Mouse (Mus musculus) G1E (cell line): ENCODE measurements at regions not wholly inside any gene's neighbourhood (a gene's known extent, or its start where the extent isn't known, plus 50 kb on each side); places are given as distances from the start of the nearest gene placed in this dataset.

Source experiments
- ATAC-seq: 2 replicates; pipeline ENCODE4 v1.8.0; 2016; ENCODE audit warnings: mild to moderate bottlenecking; ENCODE audit not compliant: insufficient number of reproducible peaks, poor library complexity, low FRiP score, severe bottlenecking; ENCODE audit errors: extremely low read depth
- DNase-seq: peaks from one replicate; pipeline ENCODE4 v3.0.0; 2012; ENCODE audit warnings: low spot score
- H3K27me3 ChIP-seq: 2 replicates; pipeline ENCODE4 v1.6.1; 2012; ENCODE audit warnings: mild to moderate bottlenecking, low read length, inconsistent platforms; ENCODE audit not compliant: insufficient read depth
- H3K36me3 ChIP-seq: replicated peaks from 2 replicates; pipeline ENCODE3; 2012; ENCODE audit warnings: mild to moderate bottlenecking, inconsistent platforms
- H3K4me1 ChIP-seq: 2 replicates; pipeline ENCODE4 v1.6.1; 2012; ENCODE audit warnings: low read depth, low read length, inconsistent platforms, mixed read lengths; ENCODE audit not compliant: insufficient read depth
- H3K4me3 ChIP-seq: 2 replicates; pipeline ENCODE4 v1.5.1; 2012; ENCODE audit warnings: low read depth, mild to moderate bottlenecking, inconsistent platforms, low read length, moderate library complexity, mixed read lengths
- H3K9me3 ChIP-seq: replicated peaks from 2 replicates; pipeline ENCODE4 v1.6.1; 2012; ENCODE audit warnings: inconsistent platforms
- CTCF ChIP-seq: IDR thresholded peaks from 2 replicates; pipeline ENCODE4 v1.5.1; 2012; ENCODE audit warnings: low read depth, low read length, inconsistent platforms, mixed read lengths
- GATA1 ChIP-seq: IDR thresholded peaks from 2 replicates; pipeline ENCODE4 v1.6.1; 2012; ENCODE audit warnings: borderline replicate concordance, low read length, inconsistent platforms, mixed read lengths
- GATA2 ChIP-seq: IDR thresholded peaks from 2 replicates; pipeline ENCODE4 v1.6.1; 2012; ENCODE audit warnings: low read depth, low read length, inconsistent platforms, borderline replicate concordance
- POLR2AphosphoS5 ChIP-seq: IDR thresholded peaks from 2 replicates; pipeline ENCODE4 v1.6.1; 2012; ENCODE audit warnings: low read depth, low read length, inconsistent platforms; ENCODE audit not compliant: insufficient replicate concordance
- TAL1 ChIP-seq: conservative IDR thresholded peaks from 2 replicates; pipeline ENCODE4 v1.6.1; 2012; ENCODE audit warnings: low read depth, low read length, inconsistent platforms, mixed read lengths

GRCm38 (mm10) chr12:12176331-12177263 lies 85.3 kb upstream of the Fam49a start:
- Histone ChIP-seq H3K4me3 (no peak overlapping the region), H3K36me3 (no peaks in the 10 kb centered on the region), H3K9me3 (peaks cover 10% of the 10 kb centered on the region), H3K27me3 (no peaks in the 10 kb centered on the region), H3K4me1 (no peaks in the 10 kb centered on the region)
- DNase-seq (no peak), ATAC-seq (no peak)
- TF ChIP-seq CTCF (peak; percentile 47; the same call in 1 of the 2 replicates), GATA2 (no peak)

GRCm38 (mm10) chr12:12177264-12178043 lies 84.5 kb upstream of the Fam49a start:
- no peak overlapping the region for H3K4me3 ChIP-seq
- TF ChIP-seq CTCF (no peak), POLR2AphosphoS5 (no peak), GATA1 (no peak), GATA2 (no peak)
- no peaks in the 10 kb centered on the region for H3K36me3 ChIP-seq
- peaks cover 10% of the 10 kb centered on the region for H3K9me3 ChIP-seq
- H3K4me1 ChIP-seq = no peaks in the 10 kb centered on the region
- ATAC-seq (no peak), DNase-seq (no peak)
- no peaks in the 10 kb centered on the region for H3K27me3 ChIP-seq

- Histone ChIP-seq H3K9me3 (peaks cover 10% of the 10 kb centered on the region), H3K36me3 (no peaks in the 10 kb centered on the region)
- TF ChIP-seq GATA2 = no peak
- no peak for TF ChIP-seq TAL1
- TF ChIP-seq CTCF = no peak
- TF ChIP-seq GATA1 = no peak
- TF ChIP-seq POLR2AphosphoS5 = no peak
Observed at GRCm38 (mm10) chr12:12178391-12178790, 83.5 kb upstream of the Fam49a start.

GRCm38 (mm10) chr12:12179292-12179865 lies 82.6 kb upstream of the Fam49a start:
- H3K36me3 ChIP-seq = no peaks in the 10 kb centered on the region
- no peak overlapping the region for H3K4me3 ChIP-seq
- no peaks in the 10 kb centered on the region for H3K27me3 ChIP-seq
- TF ChIP-seq CTCF (no peak), GATA1 (no peak), GATA2 (no peak), POLR2AphosphoS5 (no peak), TAL1 (no peak)
- DNase-seq (no peak), ATAC-seq (no peak)
- peaks cover 10% of the 10 kb centered on the region for H3K9me3 ChIP-seq
- no peaks in the 10 kb centered on the region for H3K4me1 ChIP-seq

More at GRCm38 (mm10) chr12:12178391-12178790, 83.5 kb upstream of the Fam49a start:
- no peaks in the 10 kb centered on the region for H3K4me1 ChIP-seq
- H3K27me3 ChIP-seq = no peaks in the 10 kb centered on the region
- ATAC-seq = no peak
- DNase-seq = no peak
- H3K4me3 ChIP-seq = no peak overlapping the region

GRCm38 (mm10) chr12:12180986-12181385 lies 81.0 kb upstream of the Fam49a start:
- Histone ChIP-seq H3K27me3 (no peaks in the 10 kb centered on the region), H3K4me3 (no peak overlapping the region), H3K9me3 (peaks cover 5% of the 10 kb centered on the region; the same call in 1 of the 2 replicates), H3K4me1 (no peaks in the 10 kb centered on the region), H3K36me3 (no peaks in the 10 kb centered on the region)
- ATAC-seq (no peak), DNase-seq (no peak)
- TF ChIP-seq CTCF (no peak), POLR2AphosphoS5 (no peak), GATA1 (no peak)

- no peaks in the 10 kb centered on the region for H3K36me3 ChIP-seq
- TF ChIP-seq GATA1 = no peak
- no peak for TF ChIP-seq CTCF
- no peak for TF ChIP-seq POLR2AphosphoS5
- no peak for TF ChIP-seq GATA2
- no peak for TF ChIP-seq TAL1
- no peak overlapping the region for H3K4me3 ChIP-seq
- ATAC-seq (no peak), DNase-seq (no peak)
- H3K4me1 ChIP-seq = no peaks in the 10 kb centered on the region
- peaks cover 3% of the 10 kb centered on the region; the same call in 1 of the 2 replicates for H3K9me3 ChIP-seq
- H3K27me3 ChIP-seq = no peaks in the 10 kb centered on the region
Observed at GRCm38 (mm10) chr12:12181686-12182085, 80.3 kb upstream of the Fam49a start.
